Mouse (Mus musculus): Measurements from ENCODE around the gene Cdh13. TPM values are rescaled to one million over a fixed set of nuclear protein-coding genes. Genes with fewer than 3 reads are reported as not detected.

Gene Cdh13
- polyA plus RNA-seq, 1 experiment from 2014 or later = 67.7 TPM

GRCm38 (mm10) chr8:119269576-119269975 lies 986.0 kb downstream of the Cdh13 start:
- H3K27me3 ChIP-seq (ENCODE audit: control insufficient read depth, insufficient read depth, low read length) = no peaks in the 10 kb centered on the region
- no peaks in the 10 kb centered on the region for H3K36me3 ChIP-seq (ENCODE audit: control insufficient read depth, insufficient read depth)
- H3K4me3 ChIP-seq (ENCODE audit: low read length) = no peak overlapping the region
- no peak for ATAC-seq (replicated peaks; ENCODE audit: extremely low read depth, insufficient read depth, low FRiP score)
- WGBS = 58% methylated on average over 3 of the region's 3 CpGs
- H3K4me2 ChIP-seq (ENCODE audit: low read depth, low read length) = no peak overlapping the region
- H3K27ac ChIP-seq (ENCODE audit: low read length) = no peak overlapping the region
- H3K4me1 ChIP-seq (ENCODE audit: control insufficient read depth, insufficient read depth, low read length) = no peaks in the 10 kb centered on the region
- H3K9ac ChIP-seq (ENCODE audit: low read length) = no peak overlapping the region
- no peaks in the 10 kb centered on the region for H3K9me3 ChIP-seq (replicated peaks; ENCODE audit: control insufficient read depth, low read length)

GRCm38 (mm10) chr8:119270371-119270770 lies 986.8 kb downstream of the Cdh13 start:
- Histone ChIP-seq H3K36me3 (ENCODE audit: control insufficient read depth, insufficient read depth) (no peaks in the 10 kb centered on the region), H3K27ac (ENCODE audit: low read length) (no peak overlapping the region), H3K4me3 (ENCODE audit: low read length) (no peak overlapping the region), H3K27me3 (ENCODE audit: control insufficient read depth, insufficient read depth, low read length) (no peaks in the 10 kb centered on the region), H3K4me2 (ENCODE audit: low read depth, low read length) (no peak overlapping the region), H3K9ac (ENCODE audit: low read length) (no peak overlapping the region), H3K4me1 (ENCODE audit: control insufficient read depth, insufficient read depth, low read length) (no peaks in the 10 kb centered on the region), H3K9me3 (replicated peaks; ENCODE audit: control insufficient read depth, low read length) (no peaks in the 10 kb centered on the region)
- no peak for ATAC-seq (replicated peaks; ENCODE audit: extremely low read depth, insufficient read depth, low FRiP score)
- WGBS = 84% methylated on average over 9 of the region's 9 CpGs

- no peak for ATAC-seq (replicated peaks; ENCODE audit: extremely low read depth, insufficient read depth, low FRiP score)
- H3K9ac ChIP-seq (ENCODE audit: low read length) = no peak overlapping the region
- no peaks in the 10 kb centered on the region for H3K27me3 ChIP-seq (ENCODE audit: control insufficient read depth, insufficient read depth, low read length)
- H3K4me1 ChIP-seq (ENCODE audit: control insufficient read depth, insufficient read depth, low read length) = peaks cover 12% of the 10 kb centered on the region
- no peak overlapping the region for H3K4me2 ChIP-seq (ENCODE audit: low read depth, low read length)
- H3K4me3 ChIP-seq (ENCODE audit: low read length) = no peak overlapping the region
- H3K27ac ChIP-seq (ENCODE audit: low read length) = no peak overlapping the region
- H3K9me3 ChIP-seq (replicated peaks; ENCODE audit: control insufficient read depth, low read length) = no peaks in the 10 kb centered on the region
- H3K36me3 ChIP-seq (ENCODE audit: control insufficient read depth, insufficient read depth) = no peaks in the 10 kb centered on the region
- 64% methylated on average over 8 of the region's 8 CpGs for WGBS
Measured at GRCm38 (mm10) chr8:119272891-119273290, 989.4 kb downstream of the Cdh13 start.

- Histone ChIP-seq H3K27me3 (ENCODE audit: control insufficient read depth, insufficient read depth, low read length) (no peaks in the 10 kb centered on the region), H3K36me3 (ENCODE audit: control insufficient read depth, insufficient read depth) (no peaks in the 10 kb centered on the region), H3K4me3 (ENCODE audit: low read length) (no peak overlapping the region), H3K9me3 (replicated peaks; ENCODE audit: control insufficient read depth, low read length) (no peaks in the 10 kb centered on the region; the same call in 1 of the 2 replicates), H3K4me2 (ENCODE audit: low read depth, low read length) (no peak overlapping the region), H3K4me1 (ENCODE audit: control insufficient read depth, insufficient read depth, low read length) (peaks cover 12% of the 10 kb centered on the region), H3K9ac (ENCODE audit: low read length) (no peak overlapping the region), H3K27ac (ENCODE audit: low read length) (no peak overlapping the region)
- no peak for ATAC-seq (replicated peaks; ENCODE audit: extremely low read depth, insufficient read depth, low FRiP score)
- 90% methylated on average over 1 of the region's 1 CpGs for WGBS
Measured at GRCm38 (mm10) chr8:119275442-119275841, 991.9 kb downstream of the Cdh13 start.

GRCm38 (mm10) chr8:119277047-119277451 lies 993.5 kb downstream of the Cdh13 start:
- H3K9ac ChIP-seq (ENCODE audit: low read length) = peak overlapping the region; percentile 52
- WGBS = 26% methylated on average over 3 of the region's 3 CpGs
- peak; percentile 98 for ATAC-seq (replicated peaks; ENCODE audit: extremely low read depth, insufficient read depth, low FRiP score)

GRCm38 (mm10) chr8:119281761-119282160 lies 998.2 kb downstream of the Cdh13 start:
- no peaks in the 10 kb centered on the region for H3K27me3 ChIP-seq (ENCODE audit: control insufficient read depth, insufficient read depth, low read length)
- H3K36me3 ChIP-seq (ENCODE audit: control insufficient read depth, insufficient read depth) = no peaks in the 10 kb centered on the region
- no peak for ATAC-seq (replicated peaks; ENCODE audit: extremely low read depth, insufficient read depth, low FRiP score)
- peaks cover 4% of the 10 kb centered on the region for H3K9me3 ChIP-seq (replicated peaks; ENCODE audit: control insufficient read depth, low read length)
- no peak overlapping the region for H3K4me2 ChIP-seq (ENCODE audit: low read depth, low read length)
- H3K4me3 ChIP-seq (ENCODE audit: low read length) = no peak overlapping the region
- H3K9ac ChIP-seq (ENCODE audit: low read length) = no peak overlapping the region
- no peak overlapping the region for H3K27ac ChIP-seq (ENCODE audit: low read length)
- peaks cover 4% of the 10 kb centered on the region; the same call in 1 of the 2 replicates for H3K4me1 ChIP-seq (ENCODE audit: control insufficient read depth, insufficient read depth, low read length)
- 16% methylated on average over 2 of the region's 2 CpGs for WGBS

More at GRCm38 (mm10) chr8:119277047-119277451, 993.5 kb downstream of the Cdh13 start:
- Histone ChIP-seq H3K4me1 (ENCODE audit: control insufficient read depth, insufficient read depth, low read length) (peaks cover 14% of the 10 kb centered on the region), H3K27ac (ENCODE audit: low read length) (peak overlapping the region; percentile 94), H3K4me2 (ENCODE audit: low read depth, low read length) (peak overlapping the region; percentile 48), H3K4me3 (ENCODE audit: low read length) (no peak overlapping the region; the same call in 1 of the 2 replicates), H3K36me3 (ENCODE audit: control insufficient read depth, insufficient read depth) (no peaks in the 10 kb centered on the region), H3K9me3 (replicated peaks; ENCODE audit: control insufficient read depth, low read length) (peaks cover 4% of the 10 kb centered on the region), H3K27me3 (ENCODE audit: control insufficient read depth, insufficient read depth, low read length) (no peaks in the 10 kb centered on the region)

- 79% methylated on average over 9 of the region's 9 CpGs for WGBS
- Histone ChIP-seq H3K4me1 (ENCODE audit: control insufficient read depth, insufficient read depth, low read length) (0 out of 2 replicates have a peak, but pooled peaks cover 2% of the 10 kb centered on the region), H3K4me3 (ENCODE audit: low read length) (no peak overlapping the region), H3K4me2 (ENCODE audit: low read depth, low read length) (no peak overlapping the region), H3K9ac (ENCODE audit: low read length) (no peak overlapping the region), H3K36me3 (ENCODE audit: control insufficient read depth, insufficient read depth) (no peaks in the 10 kb centered on the region), H3K9me3 (replicated peaks; ENCODE audit: control insufficient read depth, low read length) (peaks cover 4% of the 10 kb centered on the region), H3K27ac (ENCODE audit: low read length) (no peak overlapping the region), H3K27me3 (ENCODE audit: control insufficient read depth, insufficient read depth, low read length) (no peaks in the 10 kb centered on the region)
- no peak for ATAC-seq (replicated peaks; ENCODE audit: extremely low read depth, insufficient read depth, low FRiP score)
Measured at GRCm38 (mm10) chr8:119284516-119284915, 1001.0 kb downstream of the Cdh13 start.

GRCm38 (mm10) chr8:119284920-119285319 lies 1001.4 kb downstream of the Cdh13 start:
- Histone ChIP-seq H3K4me1 (ENCODE audit: control insufficient read depth, insufficient read depth, low read length) (0 out of 2 replicates have a peak, but pooled peaks cover 2% of the 10 kb centered on the region), H3K27ac (ENCODE audit: low read length) (no peak overlapping the region), H3K36me3 (ENCODE audit: control insufficient read depth, insufficient read depth) (no peaks in the 10 kb centered on the region), H3K4me2 (ENCODE audit: low read depth, low read length) (no peak overlapping the region), H3K27me3 (ENCODE audit: control insufficient read depth, insufficient read depth, low read length) (no peaks in the 10 kb centered on the region), H3K9ac (ENCODE audit: low read length) (no peak overlapping the region), H3K4me3 (ENCODE audit: low read length) (no peak overlapping the region), H3K9me3 (replicated peaks; ENCODE audit: control insufficient read depth, low read length) (peaks cover 4% of the 10 kb centered on the region)
- no peak for ATAC-seq (replicated peaks; ENCODE audit: extremely low read depth, insufficient read depth, low FRiP score)
- 71% methylated on average over 4 of the region's 4 CpGs for WGBS

GRCm38 (mm10) chr8:119295477-119295876 lies 1011.9 kb downstream of the Cdh13 start:
- no peak overlapping the region for H3K4me2 ChIP-seq (ENCODE audit: low read depth, low read length)
- no peaks in the 10 kb centered on the region; the same call in none of the 2 replicates for H3K9me3 ChIP-seq (replicated peaks; ENCODE audit: control insufficient read depth, low read length)
- H3K36me3 ChIP-seq (ENCODE audit: control insufficient read depth, insufficient read depth) = peaks cover 6% of the 10 kb centered on the region; the same call in 1 of the 2 replicates
- no peaks in the 10 kb centered on the region for H3K4me1 ChIP-seq (ENCODE audit: control insufficient read depth, insufficient read depth, low read length)
- H3K4me3 ChIP-seq (ENCODE audit: low read length) = no peak overlapping the region
- H3K27ac ChIP-seq (ENCODE audit: low read length) = no peak overlapping the region
- H3K27me3 ChIP-seq (ENCODE audit: control insufficient read depth, insufficient read depth, low read length) = no peaks in the 10 kb centered on the region
- 76% methylated on average over 13 of the region's 13 CpGs for WGBS
- ATAC-seq (replicated peaks; ENCODE audit: extremely low read depth, insufficient read depth, low FRiP score) = no peak
- no peak overlapping the region for H3K9ac ChIP-seq (ENCODE audit: low read length)
